Mouse (Mus musculus) olfactory bulb, adult 2 months (tissue): ENCODE measurements around the gene Prim2. TPM values are rescaled to one million over a fixed set of nuclear protein-coding genes. Genes with fewer than 3 reads are reported as not detected.

Experiments used
- H3K27ac ChIP-seq: fragments of 200-500 bp; 2 replicates; pipeline ENCODE4 v1.5.1; 2012; ENCODE audit warnings: low read depth, low read length; ENCODE audit not compliant: insufficient read depth
- H3K4me1 ChIP-seq: fragments of 200-500 bp; 2 replicates; pipeline ENCODE4 v1.6.1; 2012; ENCODE audit warnings: low read length; ENCODE audit not compliant: control insufficient read depth, insufficient read depth
- H3K4me3 ChIP-seq: fragments of 200-500 bp; 2 replicates; pipeline ENCODE4 v1.5.1; 2012; ENCODE audit warnings: mild to moderate bottlenecking, low read depth, low read length, moderate library complexity; ENCODE audit not compliant: insufficient read depth
- CTCF ChIP-seq: fragments of 200-500 bp; IDR thresholded peaks from 2 replicates; pipeline ENCODE4 v1.5.1; 2012; ENCODE audit warnings: low read depth, mild to moderate bottlenecking, low read length, moderate library complexity; ENCODE audit not compliant: insufficient read depth
- POLR2A ChIP-seq: fragments of 200-500 bp; IDR thresholded peaks from 2 replicates; pipeline ENCODE4 v1.6.1; 2012; ENCODE audit warnings: mild to moderate bottlenecking, low read depth, low read length, moderate library complexity; ENCODE audit not compliant: insufficient read depth
- WGBS: fragments of 180-500 bp; shearing (Covaris S2); methylation state at CpG from one replicate; pipeline ENCODE4 v1.1.7; 2018; 5-methylcytosine and 5-hydroxymethylcytosine counted together
- polyA plus RNA-seq: library from polyadenylated mRNA; stranded (reverse); fragments of >200 nt; gene quantifications from 2 replicates; pipeline ENCODE4 v1.2.4, GENCODE M21; 2012; ENCODE audit warnings: low replicate concordance; ENCODE audit not compliant: missing spikeins, insufficient read depth, insufficient read length

Prim2 gene
- polyA plus RNA-seq, 1 experiment: not detected

DNA sequence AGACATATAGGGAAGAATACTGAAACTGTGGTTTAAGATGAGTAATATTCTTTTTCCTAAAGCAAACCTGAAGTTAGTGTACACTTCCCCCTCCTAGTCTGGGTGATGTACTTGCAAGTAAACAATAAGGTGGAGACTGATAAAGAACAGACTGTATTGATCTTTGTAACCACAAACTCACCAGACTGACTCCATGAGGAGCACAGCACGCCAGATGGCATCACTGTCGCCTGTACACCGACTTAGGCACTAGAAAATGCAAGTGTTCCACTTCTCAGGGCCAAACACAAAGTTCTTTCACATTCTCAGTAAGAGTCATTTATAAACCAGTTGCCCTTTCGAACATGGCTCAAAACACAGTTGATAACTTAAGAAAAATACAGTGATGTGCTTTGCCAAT is 170.0 kb downstream of the Prim2 start:
- WGBS: 79% methylated on average over 4 of the region's 4 CpGs
- TF ChIP-seq POLR2A (no peak), CTCF (no peak)
- no peaks in the 10 kb centered on the region for H3K4me1 ChIP-seq
- H3K4me3 ChIP-seq: no peak overlapping the region
- H3K27ac ChIP-seq: no peak overlapping the region

DNA sequence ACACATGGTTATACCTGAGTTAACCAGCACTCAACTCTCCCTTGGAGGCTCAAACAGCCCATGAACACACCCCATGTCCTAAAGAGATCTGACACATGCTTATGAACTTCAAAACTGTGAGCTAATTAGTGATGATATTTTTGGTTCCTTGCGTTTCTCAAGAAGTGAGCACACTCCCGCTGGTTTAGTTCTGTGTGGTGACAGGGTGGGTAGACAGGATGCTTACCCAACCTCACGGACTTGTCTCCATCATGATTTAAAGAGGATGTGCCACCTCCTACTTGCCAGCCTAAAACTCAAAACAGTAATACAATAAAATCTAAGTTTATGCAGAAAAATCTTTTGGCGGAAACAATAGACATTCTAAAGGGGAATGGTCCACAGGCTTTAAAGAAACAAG is 173.5 kb downstream of the Prim2 start:
- TF ChIP-seq CTCF (no peak), POLR2A (no peak)
- Histone ChIP-seq H3K27ac (no peak overlapping the region), H3K4me1 (no peaks in the 10 kb centered on the region), H3K4me3 (no peak overlapping the region)
- 76% methylated on average over 4 of the region's 4 CpGs for WGBS

DNA sequence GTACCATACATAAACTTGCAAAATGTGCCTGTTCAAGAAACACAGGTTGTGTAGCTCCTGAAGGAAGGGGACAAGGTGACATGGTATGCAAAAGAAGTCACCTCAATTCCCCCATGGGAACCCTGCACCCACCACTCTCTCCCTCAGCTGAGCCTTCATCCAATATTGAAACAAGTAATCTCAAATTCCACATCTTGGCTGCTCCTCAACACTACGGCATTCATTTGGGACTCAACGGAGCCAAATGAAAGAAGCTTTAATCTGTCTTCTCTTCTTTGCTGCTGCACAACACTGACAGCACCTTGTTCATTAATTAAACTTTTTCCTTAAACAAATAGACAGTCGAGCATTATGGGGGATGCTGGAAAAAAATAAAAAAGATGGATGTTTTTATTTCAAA is 174.0 kb downstream of the Prim2 start:
- H3K27ac ChIP-seq: no peak overlapping the region
- 44% methylated on average over 3 of the region's 3 CpGs for WGBS
- no peak overlapping the region for H3K4me3 ChIP-seq
- H3K4me1 ChIP-seq: no peaks in the 10 kb centered on the region
- TF ChIP-seq CTCF: no peak
- TF ChIP-seq POLR2A: no peak

DNA sequence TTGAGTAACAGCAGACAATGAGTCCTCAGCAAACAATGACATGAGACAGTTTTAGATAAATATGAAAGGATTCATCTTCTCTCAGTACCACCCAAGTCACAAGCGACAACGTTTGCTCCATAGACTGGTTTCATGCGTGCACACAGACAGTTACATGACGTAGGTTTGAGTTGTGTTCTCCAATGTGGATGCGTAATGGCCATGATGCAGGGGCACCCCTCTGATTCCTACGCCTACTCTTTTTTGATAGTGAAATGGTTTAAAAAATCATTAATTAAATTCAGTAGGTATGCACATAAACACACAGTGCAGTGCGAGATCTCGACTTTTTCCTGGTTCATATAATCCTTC is 174.4 kb downstream of the Prim2 start:
- H3K27ac ChIP-seq: no peak overlapping the region
- 73% methylated on average over 8 of the region's 8 CpGs for WGBS
- TF ChIP-seq CTCF: no peak
- TF ChIP-seq POLR2A: no peak
- no peaks in the 10 kb centered on the region for H3K4me1 ChIP-seq
- H3K4me3 ChIP-seq: no peak overlapping the region

DNA sequence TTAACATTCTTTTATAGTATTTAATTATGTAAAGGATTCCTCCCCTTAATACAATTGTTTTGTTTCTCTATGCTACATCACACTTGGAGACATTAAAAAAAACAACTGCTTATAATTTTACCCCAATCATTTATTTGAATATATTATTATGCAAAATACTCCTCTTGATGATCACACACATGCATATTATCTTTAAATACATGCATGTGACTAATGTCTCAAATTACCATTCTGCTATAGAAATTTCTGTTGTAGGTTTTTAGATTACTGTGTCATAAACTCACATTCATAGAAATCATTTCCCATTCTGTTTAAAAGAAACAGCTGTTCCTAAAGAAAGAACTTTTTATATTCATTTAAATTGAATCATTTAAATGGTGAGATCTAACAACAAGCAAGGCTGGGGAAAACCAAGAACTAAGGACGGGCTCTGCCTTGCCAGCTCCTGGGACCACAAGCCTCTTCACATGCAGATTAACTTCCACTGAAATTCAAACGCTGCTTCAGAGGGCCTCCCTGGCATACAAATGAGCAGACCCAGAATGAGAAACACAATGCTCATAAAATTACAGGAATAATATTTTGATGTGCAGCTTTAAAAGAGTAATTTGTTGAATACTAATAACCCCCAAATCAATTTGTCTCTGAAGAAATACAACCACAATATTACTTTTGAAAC is 174.9 kb downstream of the Prim2 start:
- H3K4me1 ChIP-seq: no peaks in the 10 kb centered on the region
- TF ChIP-seq CTCF: no peak
- no peak for TF ChIP-seq POLR2A
- no peak overlapping the region for H3K27ac ChIP-seq
- 47% methylated on average over 2 of the region's 2 CpGs for WGBS
- no peak overlapping the region for H3K4me3 ChIP-seq

DNA sequence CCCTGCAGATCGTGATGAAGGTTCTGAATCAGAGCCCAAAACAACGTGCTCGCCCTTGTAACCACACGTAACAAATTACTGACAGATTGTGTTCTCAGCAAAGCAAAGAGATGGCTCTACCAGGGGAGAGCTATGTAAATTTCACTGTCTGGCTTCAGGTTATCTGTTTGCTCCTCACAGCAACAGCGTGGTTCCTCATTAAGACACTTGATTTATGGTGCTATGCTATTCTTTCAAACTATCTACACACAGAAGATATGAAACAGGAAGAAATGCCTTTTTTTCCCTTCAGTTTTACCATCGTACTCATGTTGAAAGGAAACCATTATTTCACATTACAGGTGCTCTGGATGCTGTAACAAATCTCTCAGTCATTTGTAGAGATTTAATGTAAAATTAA is 179.4 kb downstream of the Prim2 start:
- no peaks in the 10 kb centered on the region for H3K4me1 ChIP-seq
- H3K27ac ChIP-seq: no peak overlapping the region
- TF ChIP-seq CTCF: no peak
- no peak for TF ChIP-seq POLR2A
- 71% methylated on average over 6 of the region's 6 CpGs for whole genome bisulfite sequencing
- H3K4me3 ChIP-seq: no peak overlapping the region

DNA sequence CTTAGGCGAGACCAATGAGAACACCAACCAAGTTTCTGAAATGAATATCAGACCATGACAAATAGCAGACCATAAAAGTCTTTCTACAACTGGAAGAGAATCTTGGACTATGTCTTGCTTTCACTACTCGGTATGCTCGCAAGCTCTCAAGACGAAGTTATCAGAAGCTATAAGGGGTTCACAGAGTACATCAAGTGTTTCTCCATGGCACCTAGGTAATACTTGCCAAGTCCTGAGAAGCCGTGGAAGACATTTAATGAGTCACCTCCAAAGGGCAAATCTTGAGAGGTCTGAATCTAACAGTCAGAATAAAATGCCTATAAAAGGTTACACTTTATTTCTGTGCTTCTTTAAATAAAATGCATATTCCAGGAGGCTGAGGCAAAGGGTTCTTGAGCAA is 181.2 kb downstream of the Prim2 start:
- WGBS: 92% methylated on average over 5 of the region's 5 CpGs

DNA sequence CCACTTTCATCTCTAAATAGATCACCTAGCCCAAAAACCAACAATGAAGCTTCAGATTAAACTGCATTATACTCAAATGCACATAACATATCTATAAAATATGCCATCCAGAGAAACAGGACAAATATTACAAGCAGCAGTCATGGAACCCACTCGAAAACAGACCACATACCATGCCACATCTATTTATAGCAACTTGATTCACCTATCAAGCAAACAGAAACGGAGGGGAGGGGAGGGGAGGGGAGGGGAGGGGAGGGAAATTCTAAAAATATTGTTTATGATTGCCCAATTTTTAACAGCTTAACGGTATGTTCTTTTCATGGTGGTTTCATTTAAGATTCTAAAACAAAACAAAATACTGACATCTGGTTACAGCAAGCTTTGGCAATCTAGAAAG is 185.8 kb downstream of the Prim2 start:
- WGBS: 62% methylated on average over 3 of the region's 3 CpGs
- H3K4me3 ChIP-seq: no peak overlapping the region
- H3K4me1 ChIP-seq: no peaks in the 10 kb centered on the region
- H3K27ac ChIP-seq: no peak overlapping the region
- TF ChIP-seq POLR2A (no peak), CTCF (no peak)

More for the DNA sequence above, 181.2 kb downstream of the Prim2 start:
- no peak overlapping the region for H3K4me3 ChIP-seq
- H3K4me1 ChIP-seq: no peaks in the 10 kb centered on the region
- no peak overlapping the region for H3K27ac ChIP-seq
- TF ChIP-seq CTCF (no peak), POLR2A (no peak)

DNA sequence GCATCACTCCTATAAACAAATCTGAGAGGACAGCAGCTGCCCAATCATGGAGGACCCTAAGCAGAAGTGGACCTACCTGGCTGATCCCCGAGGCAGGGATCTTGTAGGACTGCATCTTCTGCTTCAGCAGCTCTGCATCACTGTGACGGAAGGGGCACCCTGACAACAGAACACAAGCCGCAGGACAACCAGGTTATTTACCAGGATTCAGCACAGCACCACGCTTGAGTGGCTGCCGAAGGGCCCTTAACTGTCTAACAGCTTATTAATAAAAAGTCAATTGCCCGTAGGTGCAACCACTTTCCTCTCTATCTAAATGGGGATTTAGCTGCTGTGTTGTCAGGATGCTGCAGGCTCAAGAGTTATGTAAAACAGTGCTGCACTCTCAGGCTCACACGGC is 189.2 kb downstream of the Prim2 start:
- WGBS: 75% methylated on average over 7 of the region's 7 CpGs
- no peak overlapping the region for H3K4me3 ChIP-seq
- H3K27ac ChIP-seq: no peak overlapping the region
- H3K4me1 ChIP-seq: no peaks in the 10 kb centered on the region
- TF ChIP-seq CTCF (no peak), POLR2A (no peak)

DNA sequence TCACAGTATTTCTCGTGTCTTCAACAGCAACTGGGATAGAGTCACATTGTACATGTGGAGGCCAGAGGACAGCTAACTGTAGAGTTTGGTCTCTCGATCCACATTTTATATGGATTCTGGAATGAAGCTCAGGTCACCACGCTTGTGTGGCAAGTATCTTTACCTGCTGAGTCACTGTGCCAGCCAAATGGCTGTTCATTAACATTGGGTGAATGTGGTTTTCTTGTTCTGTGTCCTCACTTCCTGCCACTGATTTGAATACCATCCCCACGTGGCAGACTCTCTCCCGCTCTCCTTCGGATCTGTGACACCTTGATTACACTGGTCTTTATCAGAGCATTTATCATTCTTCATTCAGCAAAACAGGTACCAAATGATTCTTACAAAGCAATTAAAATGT is 198.5 kb downstream of the Prim2 start:
- TF ChIP-seq POLR2A (no peak), CTCF (no peak)
- H3K27ac ChIP-seq: no peak overlapping the region
- H3K4me3 ChIP-seq: no peak overlapping the region
- H3K4me1 ChIP-seq: no peaks in the 10 kb centered on the region
- WGBS: 92% methylated on average over 6 of the region's 6 CpGs
